Mouse (Mus musculus) heart, embryonic 15.5 days (tissue): Measurements from ENCODE around the gene Tmsb4x. TPM values are rescaled to one million over a fixed set of nuclear protein-coding genes. Genes with fewer than 3 reads are reported as not detected.
A peak's percentile ranks its signal among the peaks of the same experiment; 100 is the strongest.

Experiments used
- ATAC-seq: fragments of 200-750 bp; cut with Nextera tagmentation; replicated peaks from 2 replicates; pipeline ENCODE4 v1.8.0; 2017; ENCODE audit warnings: low read depth, moderate TSS enrichment; ENCODE audit not compliant: insufficient number of reproducible peaks, insufficient read depth, low FRiP score
- H3K27ac ChIP-seq: fragments of 300-500 bp; sonication (generic); 2 replicates; pipeline ENCODE4 v1.5.1; 2015; ENCODE audit warnings: mild to moderate bottlenecking, inconsistent platforms
- H3K27me3 ChIP-seq: fragments of 300-500 bp; sonication (generic); 2 replicates; pipeline ENCODE4 v1.6.1; 2015; ENCODE audit warnings: inconsistent platforms
- H3K36me3 ChIP-seq: fragments of 300-500 bp; sonication (generic); 2 replicates; pipeline ENCODE4 v1.6.1; 2015; ENCODE audit warnings: mild to moderate bottlenecking, inconsistent platforms
- H3K4me1 ChIP-seq: fragments of 300-500 bp; sonication (generic); replicated peaks from 2 replicates; pipeline ENCODE4 v1.6.1; 2015; ENCODE audit warnings: inconsistent platforms
- H3K4me2 ChIP-seq: fragments of 300-500 bp; sonication (generic); 2 replicates; pipeline ENCODE4 v1.6.1; 2015; ENCODE audit warnings: inconsistent platforms, mild to moderate bottlenecking, moderate library complexity
- H3K4me3 ChIP-seq: fragments of 300-500 bp; sonication (generic); 2 replicates; pipeline ENCODE4 v1.5.1; 2015; ENCODE audit warnings: mild to moderate bottlenecking, inconsistent platforms
- H3K9ac ChIP-seq: fragments of 300-500 bp; sonication (generic); 2 replicates; pipeline ENCODE4 v1.6.1; 2015; ENCODE audit warnings: mild to moderate bottlenecking, inconsistent platforms
- H3K9me3 ChIP-seq: fragments of 300-500 bp; sonication (generic); replicated peaks from 2 replicates; pipeline ENCODE4 v1.6.1; 2016; ENCODE audit warnings: inconsistent platforms
- WGBS: fragments of 180-500 bp; shearing (Covaris S2); methylation state at CpG from one replicate; pipeline ENCODE4 v1.1.7; 2015; ENCODE audit warnings: mixed read lengths; 5-methylcytosine and 5-hydroxymethylcytosine counted together
- polyA plus RNA-seq: library from polyadenylated mRNA; unstranded; fragments of >200 nt; fragmentation: Nextera tagmentation; extraction: Ambion mirVana; gene quantifications from 2 replicates; pipeline ENCODE4 v1.2.1, GENCODE M21; 2015

The Tmsb4x gene
- polyA plus RNA-seq, 1 experiment from 2014 or later, result 2,968 TPM

- ATAC-seq, result peak; percentile 72
- Histone ChIP-seq H3K4me1 (peaks cover 4% of the 10 kb centered on the region; the same call in 1 of the 2 replicates), H3K4me2 (no peak overlapping the region), H3K27me3 (no peaks in the 10 kb centered on the region; the same call in 1 of the 2 replicates), H3K4me3 (no peak overlapping the region), H3K27ac (peak overlapping the region; percentile 87), H3K9ac (no peak overlapping the region), H3K9me3 (no peaks in the 10 kb centered on the region), H3K36me3 (no peaks in the 10 kb centered on the region)
- 38% methylated on average over 4 of the region's 4 CpGs for WGBS
These were observed 29.0 kb downstream of the Tmsb4x start for GRCm38 (mm10) chrX:167179961-167180642.

GRCm38 (mm10) chrX:167179549-167179948 is 29.6 kb downstream of the Tmsb4x start:
- no peaks in the 10 kb centered on the region for H3K36me3 ChIP-seq
- peaks cover 4% of the 10 kb centered on the region; the same call in 1 of the 2 replicates for H3K4me1 ChIP-seq
- no peak overlapping the region for H3K4me3 ChIP-seq
- peak; percentile 69; the same call in 1 of the 2 replicates for ATAC-seq
- H3K9ac ChIP-seq, result no peak overlapping the region
- H3K27me3 ChIP-seq, result no peaks in the 10 kb centered on the region; the same call in 1 of the 2 replicates
- no peaks in the 10 kb centered on the region for H3K9me3 ChIP-seq
- WGBS, result 62% methylated on average over 3 of the region's 3 CpGs
- H3K27ac ChIP-seq, result peak overlapping the region; percentile 87
- H3K4me2 ChIP-seq, result no peak overlapping the region

GRCm38 (mm10) chrX:167175319-167175718 is 33.8 kb downstream of the Tmsb4x start:
- Histone ChIP-seq H3K4me3 (no peak overlapping the region), H3K4me2 (no peak overlapping the region), H3K9ac (no peak overlapping the region), H3K4me1 (peaks cover 14% of the 10 kb centered on the region), H3K36me3 (no peaks in the 10 kb centered on the region), H3K27me3 (no peaks in the 10 kb centered on the region), H3K27ac (no peak overlapping the region), H3K9me3 (no peaks in the 10 kb centered on the region)
- 74% methylated on average over 6 of the region's 6 CpGs for WGBS
- no peak for ATAC-seq

GRCm38 (mm10) chrX:167174311-167174710 is 34.8 kb downstream of the Tmsb4x start:
- H3K9me3 ChIP-seq, result no peaks in the 10 kb centered on the region
- no peak overlapping the region for H3K27ac ChIP-seq
- H3K4me3 ChIP-seq, result no peak overlapping the region
- H3K9ac ChIP-seq, result no peak overlapping the region
- no peaks in the 10 kb centered on the region for H3K27me3 ChIP-seq
- H3K4me2 ChIP-seq, result no peak overlapping the region
- H3K36me3 ChIP-seq, result no peaks in the 10 kb centered on the region
- no peak for ATAC-seq
- H3K4me1 ChIP-seq, result peaks cover 10% of the 10 kb centered on the region
- 77% methylated on average over 3 of the region's 3 CpGs for WGBS

- peaks cover 10% of the 10 kb centered on the region for H3K4me1 ChIP-seq
- no peak for ATAC-seq
- no peaks in the 10 kb centered on the region for H3K27me3 ChIP-seq
- no peak overlapping the region for H3K4me3 ChIP-seq
- peak overlapping the region; percentile 67 for H3K27ac ChIP-seq
- H3K9me3 ChIP-seq, result no peaks in the 10 kb centered on the region
- no peaks in the 10 kb centered on the region for H3K36me3 ChIP-seq
- H3K9ac ChIP-seq, result no peak overlapping the region
- no peak overlapping the region for H3K4me2 ChIP-seq
- WGBS, result 31% methylated on average over 2 of the region's 2 CpGs
These were observed 36.9 kb downstream of the Tmsb4x start for GRCm38 (mm10) chrX:167172256-167172655.

GRCm38 (mm10) chrX:167171281-167171680 is 37.8 kb downstream of the Tmsb4x start:
- H3K4me2 ChIP-seq, result no peak overlapping the region
- peak overlapping the region; percentile 67; the same call in 1 of the 2 replicates for H3K27ac ChIP-seq
- H3K36me3 ChIP-seq, result no peaks in the 10 kb centered on the region
- peaks cover 10% of the 10 kb centered on the region for H3K4me1 ChIP-seq
- no peak for ATAC-seq
- H3K27me3 ChIP-seq, result no peaks in the 10 kb centered on the region
- no peaks in the 10 kb centered on the region for H3K9me3 ChIP-seq
- no peak overlapping the region for H3K9ac ChIP-seq
- 35% methylated on average over 2 of the region's 2 CpGs for WGBS
- no peak overlapping the region for H3K4me3 ChIP-seq

GRCm38 (mm10) chrX:167167282-167167681 is 41.8 kb downstream of the Tmsb4x start:
- H3K27ac ChIP-seq, result no peak overlapping the region
- no peaks in the 10 kb centered on the region for H3K36me3 ChIP-seq
- H3K4me2 ChIP-seq, result no peak overlapping the region
- ATAC-seq, result no peak
- H3K4me1 ChIP-seq, result peaks cover 10% of the 10 kb centered on the region
- H3K27me3 ChIP-seq, result no peaks in the 10 kb centered on the region
- 51% methylated on average over 2 of the region's 2 CpGs for WGBS
- H3K9me3 ChIP-seq, result no peaks in the 10 kb centered on the region
- H3K9ac ChIP-seq, result no peak overlapping the region
- H3K4me3 ChIP-seq, result no peak overlapping the region

GRCm38 (mm10) chrX:167166051-167166450 is 43.1 kb downstream of the Tmsb4x start:
- WGBS, result 87% methylated on average over 1 of the region's 1 CpGs
- Histone ChIP-seq H3K9ac (no peak overlapping the region), H3K36me3 (no peaks in the 10 kb centered on the region), H3K4me1 (no peaks in the 10 kb centered on the region), H3K27me3 (no peaks in the 10 kb centered on the region), H3K4me3 (no peak overlapping the region), H3K9me3 (no peaks in the 10 kb centered on the region), H3K4me2 (no peak overlapping the region), H3K27ac (no peak overlapping the region)
- ATAC-seq, result no peak

- no peak for ATAC-seq
- no peaks in the 10 kb centered on the region for H3K27me3 ChIP-seq
- peaks cover 5% of the 10 kb centered on the region; the same call in 1 of the 2 replicates for H3K4me1 ChIP-seq
- H3K4me3 ChIP-seq, result no peak overlapping the region
- no peaks in the 10 kb centered on the region for H3K36me3 ChIP-seq
- H3K9ac ChIP-seq, result no peak overlapping the region
- H3K4me2 ChIP-seq, result no peak overlapping the region
- no peak overlapping the region for H3K27ac ChIP-seq
- no peaks in the 10 kb centered on the region for H3K9me3 ChIP-seq
- 50% methylated on average over 4 of the region's 4 CpGs for WGBS
These were observed 51.4 kb downstream of the Tmsb4x start for GRCm38 (mm10) chrX:167157691-167158090.

Other genes starting within 250 kb of the Tmsb4x start
- gene Tlr8, start 55.0 kb upstream of the Tmsb4x start, polyA plus RNA-seq, result 0.26 and 0.37 TPM in 2 replicates
- gene Tlr7, start 121.2 kb upstream of the Tmsb4x start, polyA plus RNA-seq, result 0.35 and 0.84 TPM in 2 replicates
- gene Prps2, start 173.4 kb upstream of the Tmsb4x start, polyA plus RNA-seq, result 38.0 and 43.1 TPM in 2 replicates